Mouse (Mus musculus) left cerebral cortex, adult 9 months (tissue): ENCODE measurements around the gene Ppp1r21.

ENCODE experiments used
- DNase-seq, 2 experiments: peaks; one replicate each; pipeline ENCODE4 v3.0.0; 2022; ENCODE audit warnings: low spot score in 2 of 2

Gene Ppp1r21

DNA sequence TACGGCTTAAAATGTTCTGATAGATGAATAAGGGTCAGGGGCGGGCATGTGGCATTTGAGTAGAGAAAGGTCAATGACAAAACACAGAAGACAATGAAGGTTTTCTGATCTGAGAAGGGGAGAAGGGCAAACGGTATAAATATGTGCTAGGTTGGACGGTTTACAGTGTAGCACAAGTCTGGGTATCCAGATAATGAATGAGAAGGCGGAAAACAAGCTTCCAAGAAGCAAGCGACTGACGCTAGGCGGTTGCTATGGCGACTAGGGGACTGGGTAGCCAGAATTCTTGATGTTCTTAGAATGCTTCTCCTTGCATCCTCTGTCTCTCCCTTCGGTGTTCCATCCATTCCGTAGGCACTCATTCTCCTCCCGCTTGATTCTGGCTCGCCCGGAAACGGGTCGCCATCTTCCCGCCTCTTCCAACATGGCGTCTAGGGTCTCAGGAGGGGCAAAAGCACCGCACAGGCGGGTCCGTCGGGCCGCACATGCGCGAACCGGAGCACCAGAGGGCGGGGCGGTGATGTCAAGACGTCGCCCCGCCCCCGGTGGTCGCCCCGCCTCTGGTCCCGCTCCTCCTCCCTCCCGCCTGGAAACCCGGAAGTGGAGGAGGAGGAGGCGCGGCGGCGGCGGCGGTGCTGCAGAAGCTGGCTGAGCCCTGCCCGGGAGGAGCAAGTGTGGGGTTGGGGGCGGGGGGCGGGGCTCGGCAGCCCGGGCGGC is at the start of gene Ppp1r21:
Gene Ppp1r21, plus strand, starts transcription at position 600 of the 717 bp plus-strand sequence.
- peak; percentile 93 to 98 for DNase-seq

DNA sequence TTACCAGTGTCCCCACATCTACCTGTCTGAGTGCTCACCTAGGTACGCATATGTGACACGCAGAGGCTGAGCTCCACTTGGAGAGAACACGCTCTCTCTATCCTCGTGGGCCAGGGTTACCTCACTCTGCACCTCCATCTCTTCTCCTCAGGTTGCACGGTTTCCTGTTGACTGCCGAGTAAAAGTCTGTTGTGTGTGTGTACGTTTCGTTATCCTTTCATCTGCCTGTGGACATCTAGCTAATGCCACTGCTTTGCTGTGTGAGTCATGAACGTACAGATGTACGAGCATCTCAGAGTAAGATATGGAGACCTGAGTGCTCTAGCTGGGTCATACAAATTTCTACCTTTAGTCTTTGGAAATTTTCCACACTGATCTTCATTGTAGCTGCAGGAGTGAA is 49.5 kb upstream of the Ppp1r21 start:
- DNase-seq, result no peak

DNA sequence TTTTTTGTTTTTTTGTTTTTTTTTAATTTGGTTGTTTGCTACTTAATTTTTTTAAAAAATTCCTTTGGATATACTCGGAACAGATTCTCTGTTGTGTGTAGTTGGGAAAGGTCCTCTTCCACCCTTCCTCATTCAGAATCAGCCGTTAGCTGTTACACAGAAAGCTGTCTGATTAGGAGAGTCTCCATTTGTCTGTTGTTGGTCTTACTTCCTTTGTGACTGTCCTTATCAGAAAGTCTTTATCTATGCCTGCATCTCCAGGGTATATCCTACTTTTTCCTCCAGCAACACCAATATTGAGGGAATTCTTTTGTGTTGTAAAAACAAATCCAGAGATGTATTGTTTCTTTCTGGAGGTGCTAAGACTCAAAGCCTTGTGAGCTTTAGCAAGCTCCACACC is 48.9 kb upstream of the Ppp1r21 start:
- no peak for DNase-seq

DNA sequence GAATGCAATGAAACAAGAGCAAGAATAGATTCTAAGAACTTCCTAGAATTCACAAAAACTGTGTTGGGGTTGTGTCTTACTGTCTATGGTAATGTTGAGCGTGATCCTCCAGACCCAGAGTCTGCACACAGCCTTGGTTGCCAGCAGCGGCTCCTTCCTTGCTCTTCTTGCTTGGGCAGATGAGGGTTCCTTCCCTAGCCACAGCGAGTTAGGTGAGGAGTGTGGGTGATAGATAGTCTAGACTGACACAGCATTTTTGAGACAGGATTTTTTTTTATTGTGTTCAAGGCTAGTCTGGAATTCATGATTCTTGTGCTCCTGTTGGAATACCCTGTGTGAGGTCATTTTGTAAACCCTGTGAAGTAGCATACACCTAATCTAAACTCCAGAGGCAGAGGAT is 48.3 kb upstream of the Ppp1r21 start:
- DNase-seq, result no peak

DNA sequence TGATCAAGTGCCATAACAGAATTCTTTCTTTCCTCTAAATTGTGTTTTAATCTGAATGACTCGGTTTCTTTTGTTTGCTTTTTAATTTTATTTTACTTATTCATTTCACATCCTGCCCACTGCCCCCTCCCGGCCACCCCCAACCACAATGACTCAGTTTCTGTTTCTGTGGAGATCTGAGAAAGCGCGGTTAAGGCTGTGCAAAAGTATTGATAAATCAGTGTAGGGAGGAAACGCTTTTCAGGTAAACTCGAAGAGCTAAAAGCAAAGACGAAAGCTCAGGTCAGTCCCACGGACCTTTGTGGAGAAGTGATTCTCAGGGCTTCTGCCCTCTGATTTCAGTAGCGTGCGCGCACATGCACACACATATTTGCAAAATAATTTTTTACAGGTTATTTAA is 45.4 kb upstream of the Ppp1r21 start:
- no peak for DNase-seq

DNA sequence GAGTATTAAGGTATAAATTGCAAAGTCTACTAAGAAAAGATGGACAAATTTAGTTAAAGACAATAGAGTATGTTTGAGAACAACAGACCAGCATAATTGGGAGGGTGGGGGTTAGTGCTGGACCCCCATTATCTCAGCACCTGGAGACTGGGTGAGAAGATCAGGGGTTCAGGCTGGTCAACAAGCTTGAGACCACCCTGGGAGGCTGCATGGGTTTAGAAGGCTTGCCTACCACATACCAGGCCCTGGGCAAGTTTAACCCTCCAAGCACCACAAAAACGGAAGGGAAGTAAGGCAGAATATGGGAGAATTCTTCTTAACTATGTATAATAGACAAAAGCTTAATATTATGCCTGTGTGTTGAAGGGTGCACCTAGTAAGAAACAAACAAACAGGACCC is 45.0 kb upstream of the Ppp1r21 start:
- DNase-seq, result no peak

DNA sequence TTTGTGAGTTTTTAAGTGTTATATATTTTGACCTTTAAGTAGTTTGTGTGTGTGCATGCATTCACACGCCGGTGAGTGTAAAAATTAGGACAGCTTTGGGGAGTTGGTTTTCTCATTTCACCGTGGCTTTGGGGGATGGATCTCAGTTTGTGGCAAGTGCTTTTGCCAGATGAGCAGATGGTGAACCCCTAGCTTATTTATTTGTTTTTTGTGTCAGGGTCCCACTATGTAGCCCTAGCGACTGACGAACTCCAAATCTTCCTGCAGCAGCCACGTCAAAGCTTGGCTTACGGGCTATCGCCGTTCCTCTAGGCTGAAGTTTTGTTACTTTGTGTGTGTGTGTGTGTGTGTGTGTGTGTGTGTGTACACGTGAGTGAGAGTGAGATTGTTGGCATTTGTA is 39.4 kb upstream of the Ppp1r21 start:
- no peak for DNase-seq

DNA sequence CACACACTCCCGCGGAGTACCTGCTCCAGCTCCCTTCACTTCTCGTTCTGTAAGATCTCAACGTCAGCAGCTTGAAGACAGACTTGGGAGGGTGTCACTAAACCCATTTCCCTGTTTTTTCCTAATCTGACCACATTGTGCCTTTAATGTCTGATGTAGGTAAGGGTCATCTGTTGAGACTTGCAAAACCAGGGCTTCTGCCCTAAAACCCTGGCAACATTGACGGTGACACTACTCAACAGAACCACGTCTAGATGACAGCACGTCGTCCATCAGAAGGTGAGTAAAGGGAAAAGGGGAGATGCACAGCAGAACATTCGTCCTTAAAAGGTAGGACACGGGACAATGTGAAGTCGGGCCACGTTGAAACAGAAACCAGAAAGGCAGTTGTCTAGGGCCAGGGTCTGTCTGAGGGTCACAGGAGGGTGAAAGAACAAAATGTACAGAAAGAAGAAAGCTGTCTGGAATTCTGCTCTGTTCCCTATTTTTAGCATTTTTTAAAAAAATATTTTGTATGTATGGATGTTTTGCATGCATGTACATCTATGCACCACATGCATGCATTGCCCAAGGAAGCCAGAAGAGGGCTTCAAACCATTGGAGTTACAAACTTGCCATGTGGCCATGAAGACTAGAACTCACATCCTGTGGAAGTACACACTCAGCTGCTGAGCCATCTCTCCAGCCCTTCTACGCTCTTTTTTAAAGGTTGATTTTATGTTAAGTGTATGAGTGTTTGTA is 38.4 kb upstream of the Ppp1r21 start:
- DNase-seq, result no peak

DNA sequence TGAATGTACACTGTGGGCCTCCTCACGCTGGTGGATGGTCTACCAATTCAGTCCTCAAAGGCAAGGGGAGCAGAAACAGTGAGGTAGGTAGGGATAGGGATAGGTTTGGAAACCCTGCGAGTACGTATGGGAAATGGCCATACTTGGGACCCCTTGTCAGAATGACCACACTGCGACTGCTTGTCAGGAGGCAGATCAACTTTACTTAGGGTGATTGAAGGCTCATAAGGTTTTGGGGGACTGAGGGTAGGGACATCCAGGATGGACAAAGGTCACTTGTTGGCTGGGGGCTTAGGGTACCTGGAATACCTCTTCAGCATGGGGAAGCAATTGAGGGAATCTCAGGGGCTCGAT is 37.8 kb upstream of the Ppp1r21 start:
- DNase-seq, result no peak

DNA sequence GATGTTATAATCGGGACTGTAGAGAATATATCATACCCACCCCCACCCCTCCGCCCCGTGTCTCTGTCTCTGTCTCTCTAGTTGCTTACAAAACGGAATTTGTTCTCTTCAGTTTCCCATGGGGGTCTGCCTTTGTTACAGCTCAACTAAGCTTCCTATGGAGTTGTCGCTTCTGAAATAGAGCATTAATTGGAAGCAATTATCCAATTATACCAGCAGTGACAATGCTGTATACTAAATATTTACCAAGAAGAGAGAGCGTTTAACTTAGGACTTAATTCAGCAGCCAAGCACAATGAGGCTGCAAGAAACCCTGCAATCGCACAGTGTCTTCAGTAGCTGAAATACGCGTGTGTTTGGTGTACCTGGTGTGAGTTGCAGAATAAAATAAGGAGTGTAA is 36.4 kb upstream of the Ppp1r21 start:
- no peak for DNase-seq

DNA sequence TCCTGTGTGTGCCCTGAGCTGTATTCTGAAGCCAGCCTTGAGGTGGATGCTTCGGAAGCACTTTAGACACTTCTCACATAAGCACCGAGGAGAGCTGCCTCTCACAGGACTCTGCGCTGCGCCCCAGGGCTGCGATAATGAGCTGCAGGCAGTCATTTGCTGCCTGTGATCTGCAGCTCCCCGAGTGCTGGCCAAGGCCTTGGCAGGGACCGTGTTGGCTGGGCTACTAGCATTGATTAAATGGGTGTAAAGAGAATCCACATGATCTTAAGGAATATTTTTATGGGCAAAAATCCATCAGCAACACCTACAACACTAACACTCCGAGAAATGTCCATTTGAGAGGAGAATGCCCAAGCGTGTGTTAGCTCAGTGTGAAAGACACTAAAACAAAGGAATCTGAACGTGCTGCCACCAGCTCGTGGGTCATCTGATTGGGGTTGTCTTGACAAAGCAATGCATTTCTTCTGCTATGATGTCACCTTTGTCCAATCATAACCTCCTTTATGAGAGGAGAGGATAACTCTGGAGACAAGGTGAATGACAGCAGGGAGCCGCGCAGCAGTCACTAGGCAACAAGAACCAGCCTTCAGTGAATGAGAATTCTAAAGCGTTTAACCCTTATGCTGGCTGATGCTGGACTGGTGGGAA is 35.7 kb upstream of the Ppp1r21 start:
- DNase-seq, result peak in 1 of 2 experiments; percentile 43

DNA sequence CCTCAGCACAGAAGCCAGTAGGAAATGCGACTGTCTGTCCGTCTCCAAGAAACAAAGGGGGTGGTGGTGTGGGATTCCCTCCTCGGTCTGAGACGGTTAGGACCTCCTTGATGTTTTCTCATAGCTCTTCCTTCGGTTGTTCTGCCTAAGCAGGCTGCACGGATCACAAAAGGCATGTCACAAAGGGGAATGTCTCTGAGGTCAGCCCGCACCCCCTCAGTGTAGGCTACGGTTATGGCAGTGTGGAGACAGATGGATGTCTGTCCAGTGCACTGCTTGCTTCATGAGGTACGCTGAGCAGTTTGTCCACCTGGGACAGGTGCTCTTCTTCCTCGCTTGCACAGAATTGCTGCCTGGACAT is 35.2 kb upstream of the Ppp1r21 start:
- DNase-seq, result no peak

DNA sequence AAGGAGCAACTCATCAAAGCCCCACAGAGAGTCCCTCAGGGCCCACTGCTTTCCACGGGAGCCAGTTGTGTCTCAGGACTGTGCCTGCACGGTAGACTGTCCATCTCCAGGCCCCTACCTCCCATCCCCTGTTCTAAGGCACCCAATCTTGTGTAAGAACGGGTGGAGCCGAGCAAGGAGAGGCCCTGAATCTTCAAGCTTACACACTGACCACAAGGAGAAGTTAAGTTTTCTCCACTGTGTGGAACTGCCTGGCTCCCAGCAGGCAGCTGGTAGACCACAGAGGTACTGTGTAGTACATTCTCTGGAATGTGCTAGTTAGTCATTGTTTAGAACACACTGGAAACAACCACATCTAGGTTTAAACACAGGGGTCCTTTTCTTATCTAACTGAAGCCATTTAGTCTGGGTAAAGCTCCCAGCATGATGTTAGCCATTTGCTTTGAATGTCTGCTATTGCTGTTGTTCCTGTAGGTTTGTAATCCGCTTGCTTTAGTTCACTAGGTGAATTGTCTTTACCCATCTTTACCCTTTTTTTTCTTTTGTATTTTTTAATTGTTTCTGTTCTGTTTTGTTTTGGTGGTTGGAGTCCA is 31.7 kb upstream of the Ppp1r21 start:
- DNase-seq, result no peak

DNA sequence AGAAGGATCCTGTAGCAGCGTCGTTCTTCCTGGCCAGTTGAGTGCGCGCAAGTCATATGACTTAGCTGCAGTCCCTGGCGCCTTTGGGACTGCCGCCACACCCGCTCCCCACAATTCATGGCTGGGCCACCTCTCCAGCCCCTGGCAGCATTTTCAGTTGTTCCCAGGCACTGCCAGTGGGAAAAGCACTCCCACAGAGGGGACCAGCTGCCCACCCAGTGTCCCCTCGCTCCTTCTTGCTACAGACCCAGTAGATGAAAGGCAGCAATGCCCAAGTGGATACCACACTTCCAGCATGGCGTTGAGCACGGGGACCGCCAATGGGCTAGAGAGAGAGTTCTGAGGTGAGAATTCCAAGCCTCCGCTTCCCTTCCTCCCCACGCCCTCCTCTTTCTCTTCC is 25.9 kb upstream of the Ppp1r21 start:
- no peak for DNase-seq

DNA sequence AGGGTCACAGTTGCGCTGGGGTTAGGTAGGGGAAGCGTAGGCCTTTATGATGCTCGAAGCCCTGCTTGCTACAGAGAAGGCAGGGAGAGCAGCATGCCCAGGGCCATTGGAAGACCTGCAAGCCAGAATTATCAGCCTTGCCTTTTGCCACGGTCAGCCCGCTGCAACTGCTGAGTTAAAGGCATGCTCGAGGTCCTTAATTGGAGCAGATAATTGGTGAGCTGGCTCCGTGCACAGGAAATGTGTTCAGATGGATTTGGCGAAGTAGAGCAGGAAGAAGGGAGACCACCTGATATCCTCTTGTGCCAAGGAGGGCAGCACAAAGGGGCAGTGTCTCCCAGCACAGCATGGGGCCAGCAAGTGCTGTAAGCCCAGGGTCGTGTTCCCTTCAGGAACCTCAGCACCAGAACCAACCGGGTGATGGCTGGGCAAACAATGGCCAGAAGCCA is 24.6 kb upstream of the Ppp1r21 start:
- DNase-seq, result peak; percentile 16 to 26

DNA sequence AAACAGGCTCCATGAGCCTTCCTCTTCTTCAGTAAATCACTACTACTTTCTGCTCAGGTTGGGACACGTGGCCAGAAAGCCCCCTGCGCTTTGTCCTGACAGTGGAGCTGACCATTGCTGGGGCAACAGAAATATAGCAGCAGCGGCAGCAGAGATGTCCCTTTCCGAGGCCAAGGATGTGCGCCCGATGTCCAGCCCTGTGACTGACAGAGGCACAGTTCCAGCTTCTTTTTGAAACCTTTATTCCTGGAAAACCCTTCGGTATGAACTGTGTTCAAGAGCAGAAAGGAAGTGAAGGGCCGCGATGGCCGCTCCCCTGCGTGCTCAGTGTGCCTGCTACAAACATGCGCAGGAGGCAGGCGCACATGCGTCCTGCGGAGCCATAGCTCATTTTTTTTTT is 24.0 kb upstream of the Ppp1r21 start:
- no peak for DNase-seq

DNA sequence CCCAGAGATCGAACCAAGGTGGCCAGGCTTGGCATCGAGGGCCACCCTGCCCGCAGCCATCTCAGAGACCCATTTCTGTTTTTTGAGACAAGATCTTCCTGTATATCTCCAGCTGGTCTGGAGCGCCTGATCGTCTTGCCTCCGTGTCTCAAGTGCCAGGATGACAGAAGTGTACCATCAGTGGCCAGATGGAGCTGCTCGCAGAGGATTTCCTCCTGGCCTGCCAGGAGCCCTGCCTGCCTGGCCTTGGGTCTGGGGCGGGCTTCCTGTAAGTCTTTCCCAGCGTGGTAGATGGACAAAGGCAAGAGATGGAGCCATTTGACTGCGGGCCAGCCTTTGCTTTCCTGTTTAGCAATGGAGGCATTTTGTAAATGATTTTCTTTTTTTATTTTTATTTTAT is 22.5 kb upstream of the Ppp1r21 start:
- DNase-seq, result no peak

DNA sequence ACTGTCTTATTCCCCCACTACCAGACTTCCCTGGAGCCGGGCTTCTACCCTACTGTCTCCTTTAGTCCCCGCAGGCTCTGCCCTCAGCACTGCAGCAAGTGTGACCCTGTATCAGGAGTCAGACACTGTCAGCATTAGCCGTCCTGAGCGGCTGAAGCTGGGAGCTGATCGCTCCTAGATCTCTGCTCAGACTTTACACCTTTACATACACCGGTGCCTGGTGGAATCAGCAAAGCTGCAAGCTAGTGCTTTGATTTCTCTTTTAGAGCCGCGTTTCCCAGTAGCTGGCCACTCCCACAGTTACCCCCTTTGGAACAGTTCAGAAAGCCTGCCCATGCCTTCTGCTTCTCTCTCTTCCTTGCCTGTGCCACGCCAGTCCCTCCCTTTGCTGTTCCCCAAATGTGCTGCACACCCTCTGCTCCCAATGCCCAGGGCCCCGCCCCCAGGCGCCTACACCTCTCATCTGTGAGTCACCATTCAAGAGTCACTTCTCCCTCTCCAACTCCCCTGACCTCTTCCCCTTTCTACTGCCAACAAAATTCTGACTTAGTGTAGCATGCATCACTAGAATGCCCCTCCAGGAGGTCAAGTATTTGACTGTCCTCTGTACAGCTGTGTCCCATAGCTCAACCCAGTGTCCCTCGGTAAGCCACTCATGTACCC is 20.9 kb upstream of the Ppp1r21 start:
- peak in 1 of 2 experiments; percentile 46 for DNase-seq

DNA sequence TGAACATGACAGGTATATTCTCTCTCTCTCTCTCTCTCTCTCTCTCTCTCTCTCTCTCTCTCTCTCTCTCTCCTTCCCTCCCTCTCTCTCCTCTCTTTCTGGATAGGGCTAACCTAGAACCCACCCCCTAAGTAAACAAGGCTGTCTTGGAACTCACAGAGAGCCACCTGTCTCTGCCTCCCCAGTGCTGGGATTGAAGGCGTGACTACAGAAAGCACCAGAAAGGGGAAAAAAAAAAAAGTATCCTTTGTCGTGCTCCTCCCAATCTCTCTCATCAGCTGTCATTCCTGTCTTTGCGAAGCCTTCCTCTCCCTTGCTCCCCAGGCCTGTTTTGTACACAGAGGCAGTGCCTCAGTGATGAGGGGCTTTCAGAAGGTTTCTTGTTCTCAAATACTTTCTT is 19.9 kb upstream of the Ppp1r21 start:
- no peak for DNase-seq

DNA sequence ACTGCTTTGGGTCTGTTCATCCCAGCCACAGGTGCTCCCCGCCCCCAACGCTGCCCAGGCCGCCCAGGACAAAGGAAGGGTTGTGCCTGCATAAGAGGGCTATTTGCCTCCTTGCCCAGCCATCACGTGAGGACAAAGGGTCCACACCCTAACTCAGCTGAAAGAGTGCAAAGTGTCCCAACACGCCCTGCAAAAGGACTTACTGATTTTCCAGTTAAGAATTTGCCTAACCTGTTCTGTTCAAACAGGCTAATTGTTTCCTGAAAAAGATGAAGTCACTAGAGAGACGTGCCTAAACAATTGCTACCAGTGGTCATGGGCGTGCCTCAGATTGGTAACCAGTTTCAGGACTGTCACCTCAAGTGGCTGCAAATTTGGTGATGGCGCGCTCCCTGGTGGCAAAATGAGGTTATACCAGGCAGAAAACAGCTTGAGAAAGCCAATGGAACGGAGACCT is 18.8 kb upstream of the Ppp1r21 start:
- DNase-seq, result peak in 1 of 2 experiments; percentile 77

DNA sequence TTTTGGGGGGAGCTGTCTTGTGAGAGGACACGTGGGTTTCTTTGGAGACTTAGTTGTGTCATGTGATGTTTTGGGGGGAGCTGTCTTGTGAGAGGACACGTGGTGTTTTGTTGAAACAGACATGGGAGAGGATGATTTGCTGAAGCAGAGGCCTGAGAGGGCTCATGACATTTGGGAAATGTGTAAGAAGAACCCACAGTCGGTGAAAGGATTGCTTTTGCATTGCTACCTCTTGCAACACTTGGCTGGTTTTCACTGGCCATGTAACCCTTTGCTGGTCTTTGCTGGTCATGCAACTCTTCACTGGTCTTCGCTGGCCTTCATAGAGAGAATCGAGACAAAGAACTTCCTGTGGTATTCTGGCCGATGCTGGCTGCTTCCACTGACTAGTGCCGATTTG is 13.4 kb upstream of the Ppp1r21 start:
- no peak for DNase-seq

DNA sequence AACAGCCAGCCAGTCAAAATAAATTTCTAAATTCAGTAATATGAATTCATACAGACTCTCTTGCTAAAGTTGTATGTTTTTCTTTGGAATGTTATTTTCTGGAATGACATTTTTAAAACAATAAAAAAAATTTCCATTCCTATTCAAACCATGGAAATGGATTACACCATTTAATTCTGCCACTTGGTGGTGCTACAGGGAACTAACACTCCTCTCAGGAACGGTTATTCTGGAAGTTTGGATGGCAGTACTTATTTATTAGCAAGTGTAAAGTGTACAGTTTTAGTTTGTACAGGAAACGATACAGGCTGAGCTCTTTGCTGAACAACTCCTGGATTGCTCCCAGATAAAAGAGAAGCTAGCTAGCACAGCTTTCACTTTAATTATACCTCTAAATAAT is 2.1 kb upstream of the Ppp1r21 start:
- DNase-seq, result peak in 1 of 2 experiments; percentile 33
